Mouse (Mus musculus) neural tube, embryonic 13.5 days (tissue): ENCODE results near the gene Socs3. TPM values are rescaled to one million over a fixed set of nuclear protein-coding genes. Genes with fewer than 3 reads are reported as not detected.
A peak's percentile ranks its signal among the peaks of the same experiment; 100 is the strongest.

Source experiments
- ATAC-seq: fragments of 200-750 bp; cut with Nextera tagmentation; 2 replicates; pipeline ENCODE4 v1.8.0; 2017; ENCODE audit warnings: low read depth, mild to moderate bottlenecking, moderate TSS enrichment, moderate library complexity
- H3K27ac ChIP-seq: fragments of 300-500 bp; sonication (generic); replicated peaks from 2 replicates; pipeline ENCODE4 v1.5.1; 2015; ENCODE audit warnings: moderate library complexity, mild to moderate bottlenecking, inconsistent platforms
- H3K27me3 ChIP-seq: fragments of 300-500 bp; sonication (generic); 2 replicates; pipeline ENCODE4 v1.6.1; 2015; ENCODE audit warnings: mild to moderate bottlenecking, inconsistent platforms
- H3K36me3 ChIP-seq: fragments of 300-500 bp; sonication (generic); 2 replicates; pipeline ENCODE4 v1.6.1; 2015; ENCODE audit warnings: mild to moderate bottlenecking, inconsistent platforms
- H3K4me1 ChIP-seq: fragments of 300-500 bp; sonication (generic); replicated peaks from 2 replicates; pipeline ENCODE4 v1.6.1; 2015; ENCODE audit warnings: inconsistent platforms
- H3K4me2 ChIP-seq: fragments of 300-500 bp; sonication (generic); 2 replicates; pipeline ENCODE4 v1.6.1; 2015; ENCODE audit warnings: inconsistent platforms, mild to moderate bottlenecking, moderate library complexity
- H3K4me3 ChIP-seq: fragments of 300-500 bp; sonication (generic); 2 replicates; pipeline ENCODE4 v1.5.1; 2015; ENCODE audit warnings: mild to moderate bottlenecking, inconsistent platforms
- H3K9ac ChIP-seq: fragments of 300-500 bp; sonication (generic); 2 replicates; pipeline ENCODE4 v1.6.1; 2015; ENCODE audit warnings: moderate library complexity, mild to moderate bottlenecking, inconsistent platforms
- H3K9me3 ChIP-seq: fragments of 300-500 bp; sonication (generic); 2 replicates; pipeline ENCODE4 v1.6.1; 2016; ENCODE audit warnings: inconsistent platforms
- WGBS: fragments of 180-500 bp; shearing (Covaris S2); methylation state at CpG from one replicate; pipeline ENCODE4 v1.1.7; 2015; 5-methylcytosine and 5-hydroxymethylcytosine counted together
- polyA plus RNA-seq: library from polyadenylated mRNA; unstranded; fragments of >200 nt; fragmentation: Nextera tagmentation; extraction: Ambion mirVana; gene quantifications from 2 replicates; pipeline ENCODE4 v1.2.1, GENCODE M21; 2015

The Socs3 gene
- polyA plus RNA-seq, 1 experiment from 2014 or later: 8.7 TPM

- H3K27ac ChIP-seq: no peak overlapping the region
- WGBS: 48% methylated on average over 4 of the region's 5 CpGs
- ATAC-seq: no peak
- H3K9ac ChIP-seq: no peak overlapping the region
- no peak overlapping the region for H3K4me2 ChIP-seq
- H3K4me3 ChIP-seq: no peak overlapping the region
- H3K4me1 ChIP-seq: peaks cover 30% of the 10 kb centered on the region
- no peaks in the 10 kb centered on the region for H3K9me3 ChIP-seq
- H3K27me3 ChIP-seq: 0 out of 2 replicates have a peak, but pooled peaks cover 3% of the 10 kb centered on the region
- H3K36me3 ChIP-seq: no peaks in the 10 kb centered on the region
These were observed 8.0 kb upstream of the Socs3 start for GRCm38 (mm10) chr11:117977694-117978360.

- ATAC-seq: peak; percentile 82
- H3K4me1 ChIP-seq: peaks cover 30% of the 10 kb centered on the region
These were observed 6.3 kb upstream of the Socs3 start for GRCm38 (mm10) chr11:117976081-117976582.

GRCm38 (mm10) chr11:117975211-117975967 is 5.5 kb upstream of the Socs3 start:
- Histone ChIP-seq H3K36me3 (no peaks in the 10 kb centered on the region), H3K9ac (peak overlapping the region; percentile 46), H3K4me2 (no peak overlapping the region), H3K4me3 (no peak overlapping the region), H3K4me1 (peaks cover 30% of the 10 kb centered on the region), H3K27me3 (peaks cover 4% of the 10 kb centered on the region; the same call in 1 of the 2 replicates), H3K9me3 (no peaks in the 10 kb centered on the region), H3K27ac (peak overlapping the region; percentile 84)
- WGBS: 2% methylated on average over 18 of the region's 18 CpGs
- ATAC-seq: peak; percentile 42; the same call in 1 of the 2 replicates

More at GRCm38 (mm10) chr11:117976081-117976582, 6.3 kb upstream of the Socs3 start:
- 3% methylated on average over 8 of the region's 8 CpGs for WGBS
- 0 out of 2 replicates have a peak, but pooled peaks cover 3% of the 10 kb centered on the region for H3K27me3 ChIP-seq
- H3K9ac ChIP-seq: 0 out of 2 replicates have a peak overlapping the region, but pooled peaks have one; percentile 46
- H3K4me2 ChIP-seq: no peak overlapping the region
- H3K4me3 ChIP-seq: no peak overlapping the region
- H3K36me3 ChIP-seq: no peaks in the 10 kb centered on the region
- H3K27ac ChIP-seq: peak overlapping the region; percentile 84
- H3K9me3 ChIP-seq: no peaks in the 10 kb centered on the region

- Histone ChIP-seq H3K27ac (peak overlapping the region; percentile 84; the same call in 1 of the 2 replicates), H3K4me3 (no peak overlapping the region), H3K4me2 (no peak overlapping the region), H3K9ac (no peak overlapping the region; the same call in 1 of the 2 replicates), H3K36me3 (no peaks in the 10 kb centered on the region), H3K9me3 (no peaks in the 10 kb centered on the region), H3K4me1 (peaks cover 37% of the 10 kb centered on the region), H3K27me3 (peaks cover 6% of the 10 kb centered on the region; the same call in 1 of the 2 replicates)
- no peak for ATAC-seq
- 18% methylated on average over 14 of the region's 14 CpGs for WGBS
These were observed 4.7 kb upstream of the Socs3 start for GRCm38 (mm10) chr11:117974327-117975125.

- H3K4me1 ChIP-seq: peaks cover 42% of the 10 kb centered on the region
- no peak overlapping the region for H3K4me3 ChIP-seq
- no peak overlapping the region for H3K9ac ChIP-seq
- no peaks in the 10 kb centered on the region for H3K9me3 ChIP-seq
- no peak overlapping the region for H3K27ac ChIP-seq
- WGBS: 41% methylated on average over 5 of the region's 5 CpGs
- ATAC-seq: no peak
- H3K36me3 ChIP-seq: no peaks in the 10 kb centered on the region
- H3K27me3 ChIP-seq: peaks cover 6% of the 10 kb centered on the region; the same call in 1 of the 2 replicates
- H3K4me2 ChIP-seq: no peak overlapping the region
These were observed 3.7 kb upstream of the Socs3 start for GRCm38 (mm10) chr11:117973569-117973968.

DNA sequence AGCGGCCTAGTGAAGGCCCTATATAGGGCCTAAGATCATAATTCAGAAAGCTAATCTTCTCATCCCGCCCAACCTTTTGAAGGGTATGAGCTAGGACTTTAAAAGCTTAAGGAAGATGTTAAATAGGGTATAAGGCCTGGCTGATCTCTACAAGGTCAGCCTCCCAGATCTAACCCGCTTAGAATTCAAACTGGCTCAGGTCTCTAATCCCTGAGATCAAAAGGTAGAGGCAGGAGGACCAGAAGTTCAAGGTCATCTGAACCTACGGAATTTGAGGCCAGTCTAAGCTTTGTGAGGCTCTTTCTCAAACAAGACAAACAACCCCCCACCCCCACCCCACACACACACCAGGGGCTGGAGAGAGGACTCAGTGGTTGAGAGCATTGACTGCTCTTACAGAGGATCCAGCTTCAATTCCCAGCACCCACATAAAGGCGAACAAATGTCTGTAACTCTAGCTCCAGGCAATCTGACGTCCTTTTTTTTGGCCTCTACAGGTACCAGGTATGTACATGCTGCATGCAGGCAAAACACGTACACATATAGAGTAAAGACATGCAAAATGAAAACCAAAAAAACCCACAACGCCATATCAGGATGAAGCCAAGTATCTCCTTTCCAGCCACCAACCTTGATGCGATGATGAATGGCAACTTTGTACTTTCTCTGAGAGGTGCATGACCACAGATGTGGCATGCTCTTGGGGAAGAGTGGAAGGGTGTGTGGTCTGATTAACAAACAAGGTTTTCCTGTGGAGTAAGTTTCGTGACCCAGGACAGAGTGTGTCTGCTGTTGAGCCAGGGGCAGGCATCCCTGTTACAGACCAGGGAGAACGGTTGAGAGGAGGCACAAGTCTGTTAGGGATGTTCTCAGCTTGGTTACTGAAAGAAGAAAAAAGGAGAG is 3.1 kb upstream of the Socs3 start:
- WGBS: 69% methylated on average over 11 of the region's 11 CpGs
- H3K4me3 ChIP-seq: no peak overlapping the region

GRCm38 (mm10) chr11:117971646-117972242 is 1.9 kb upstream of the Socs3 start:
- 55% methylated on average over 2 of the region's 2 CpGs for WGBS
- Histone ChIP-seq H3K4me1 (peaks cover 59% of the 10 kb centered on the region), H3K9me3 (no peaks in the 10 kb centered on the region), H3K4me2 (no peak overlapping the region), H3K36me3 (no peaks in the 10 kb centered on the region), H3K27me3 (peaks cover 22% of the 10 kb centered on the region), H3K9ac (no peak overlapping the region), H3K27ac (no peak overlapping the region), H3K4me3 (no peak overlapping the region)
- ATAC-seq: no peak

More for the DNA sequence above, 3.1 kb upstream of the Socs3 start:
- Histone ChIP-seq H3K27me3 (peaks cover 10% of the 10 kb centered on the region), H3K4me2 (no peak overlapping the region), H3K27ac (no peak overlapping the region), H3K9ac (no peak overlapping the region), H3K36me3 (no peaks in the 10 kb centered on the region), H3K4me1 (peaks cover 49% of the 10 kb centered on the region), H3K9me3 (no peaks in the 10 kb centered on the region)
- no peak for ATAC-seq

DNA sequence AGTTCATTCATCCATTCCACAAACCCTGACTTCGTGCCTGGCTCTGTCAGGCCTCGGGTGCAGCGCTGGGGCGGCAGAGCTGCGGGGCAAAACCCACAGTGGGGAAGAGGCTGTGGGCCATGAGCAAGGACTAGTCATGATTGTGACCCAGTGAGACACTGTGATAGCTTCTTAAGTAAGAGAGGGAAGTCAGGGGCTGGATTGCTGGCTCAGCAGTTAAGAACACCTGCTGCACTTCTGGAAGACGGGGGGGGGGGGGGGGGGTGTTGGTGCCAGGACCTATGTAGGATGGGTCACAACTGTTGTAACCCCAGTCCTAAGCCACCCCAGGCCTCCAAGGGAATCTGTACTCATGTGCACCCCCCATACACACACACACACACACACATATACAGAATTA is 1.3 kb upstream of the Socs3 start:
- no peak overlapping the region for H3K9ac ChIP-seq
- H3K4me2 ChIP-seq: no peak overlapping the region
- ATAC-seq: no peak
- peaks cover 28% of the 10 kb centered on the region for H3K27me3 ChIP-seq
- H3K9me3 ChIP-seq: no peaks in the 10 kb centered on the region
- H3K4me3 ChIP-seq: no peak overlapping the region
- no peaks in the 10 kb centered on the region for H3K36me3 ChIP-seq
- H3K27ac ChIP-seq: no peak overlapping the region
- 64% methylated on average over 5 of the region's 6 CpGs for WGBS
- peaks cover 59% of the 10 kb centered on the region for H3K4me1 ChIP-seq

- peak; percentile 89 for ATAC-seq
- Histone ChIP-seq H3K9me3 (no peaks in the 10 kb centered on the region), H3K27ac (peak overlapping the region; percentile 89), H3K4me2 (peak overlapping the region; percentile 94), H3K4me3 (peak overlapping the region; percentile 66), H3K9ac (peak overlapping the region; percentile 86), H3K4me1 (peaks cover 59% of the 10 kb centered on the region), H3K27me3 (peaks cover 46% of the 10 kb centered on the region), H3K36me3 (no peaks in the 10 kb centered on the region)
- 1% methylated on average over 48 of the region's 65 CpGs for WGBS
These were observed 525 bp downstream of the Socs3 start for GRCm38 (mm10) chr11:117969100-117969944.

GRCm38 (mm10) chr11:117968716-117969099 is 1.1 kb downstream of the Socs3 start:
- peak overlapping the region; percentile 94 for H3K4me2 ChIP-seq
- H3K9ac ChIP-seq: peak overlapping the region; percentile 86
- under 1% methylated on average over 33 of the region's 34 CpGs for WGBS
- H3K4me3 ChIP-seq: peak overlapping the region; percentile 66
- peaks cover 61% of the 10 kb centered on the region for H3K4me1 ChIP-seq
- no peaks in the 10 kb centered on the region for H3K36me3 ChIP-seq
- peak overlapping the region; percentile 89 for H3K27ac ChIP-seq
- H3K27me3 ChIP-seq: peaks cover 49% of the 10 kb centered on the region
- H3K9me3 ChIP-seq: no peaks in the 10 kb centered on the region
- peak; percentile 40 for ATAC-seq
